Mouse (Mus musculus): Measurements from ENCODE around the gene Dnaja4. TPM values are rescaled to one million over a fixed set of nuclear protein-coding genes. Genes with fewer than 3 reads are reported as not detected.

Gene Dnaja4
- total RNA-seq (2021): 10 to 100 TPM; 40.3 to 44.1 TPM
- long read RNA-seq, experiment 1, transcript Dnaja4-201 (7 exons, 3,003 nt): major isoform, 113 of 132 reads
- long read RNA-seq, experiment 1, partial matches to known transcripts: 8 of 132 reads
- long read RNA-seq, experiment 1, other reads (novel, unspliced or antisense): 9 of 132 reads
- long read RNA-seq, experiment 2, transcript Dnaja4-201 (7 exons, 3,003 nt): major isoform, 67 of 82 reads
- long read RNA-seq, experiment 2, partial matches to known transcripts: 4 of 82 reads
- long read RNA-seq, experiment 2, other reads (novel, unspliced or antisense): 10 of 82 reads

DNA sequence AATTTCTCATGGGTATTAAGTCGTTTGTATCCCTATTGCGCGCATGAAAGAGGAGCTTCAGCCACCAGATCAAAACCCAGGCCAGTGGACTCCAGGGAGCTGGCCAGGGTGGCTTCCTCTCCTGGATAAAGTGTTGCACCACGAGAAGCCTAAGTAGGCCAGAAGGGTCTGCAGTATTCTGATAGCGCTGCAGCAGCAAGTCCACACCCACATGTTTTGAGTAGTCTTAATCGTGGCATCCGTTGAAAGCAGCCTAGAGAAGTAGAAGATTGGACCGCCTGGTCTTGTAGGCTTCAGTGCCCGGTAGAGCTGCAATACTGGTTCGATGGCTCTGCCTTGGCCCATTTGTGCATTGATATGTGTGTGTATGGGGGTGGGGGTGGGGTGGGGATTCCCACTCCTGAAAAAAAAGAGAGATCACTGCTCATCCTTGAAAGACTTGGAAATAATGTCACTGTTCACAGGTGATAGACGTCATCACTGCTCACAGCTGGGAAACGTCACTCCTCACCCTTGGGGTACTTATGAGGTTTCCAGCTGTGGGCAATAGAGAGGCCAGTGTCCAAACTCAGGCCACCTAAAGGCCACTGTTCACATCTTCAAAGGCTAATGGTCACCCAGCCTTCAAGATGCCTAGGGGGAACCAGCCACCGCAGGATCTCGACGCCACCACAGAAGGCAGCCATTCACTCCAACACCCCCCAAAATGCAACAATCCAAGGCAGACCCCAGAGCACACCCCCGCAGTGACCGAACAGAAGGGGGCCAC is at the start of gene Dnaja4:
Gene Dnaja4 (plus strand): TSS at position 556 of the 769 bp plus-strand sequence.
- peak within 1 kb of the TSS; percentile 87 for H3K27ac ChIP-seq
- intact Hi-C loops (cut with DNase I): no loop called here
- TF ChIP-seq CTCF (IDR thresholded peaks at IDR 0.05): no peak

DNA sequence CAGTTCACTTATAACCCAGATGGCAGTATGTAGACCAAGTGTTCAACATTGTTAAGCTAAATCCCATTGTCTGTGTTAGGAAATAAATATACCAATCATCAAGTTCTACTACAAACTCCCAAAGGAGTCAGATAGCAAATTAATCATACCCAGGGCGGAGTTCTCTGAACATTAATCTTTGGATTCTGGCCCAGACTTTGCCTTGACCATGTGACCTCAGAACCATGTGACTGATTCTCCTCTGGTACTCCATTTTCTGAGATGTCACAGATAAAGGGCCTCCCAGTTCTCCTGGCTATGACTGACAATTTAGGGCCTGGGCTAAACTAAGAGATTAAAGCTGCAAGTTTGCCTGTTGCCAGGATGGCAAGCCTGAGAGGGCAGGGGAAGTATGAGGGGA is 49.3 kb upstream of the Dnaja4 start:
- Histone ChIP-seq H3K27ac (no peak overlapping the region), H3K4me3 (no peak overlapping the region)
- intact Hi-C loops (cut with DNase I): no loop called here
- DNase-seq (ENCODE audit: extremely low spot score in 1 of 2, low spot score in 2 of 2): no peak
- no peak for TF ChIP-seq CTCF (IDR thresholded peaks at IDR 0.05)

More for the DNA sequence above, at the start of gene Dnaja4:
- no peak for DNase-seq (ENCODE audit: extremely low spot score in 1 of 2, low spot score in 2 of 2)
- peak within 1 kb of the TSS; percentile 87 for H3K4me3 ChIP-seq

DNA sequence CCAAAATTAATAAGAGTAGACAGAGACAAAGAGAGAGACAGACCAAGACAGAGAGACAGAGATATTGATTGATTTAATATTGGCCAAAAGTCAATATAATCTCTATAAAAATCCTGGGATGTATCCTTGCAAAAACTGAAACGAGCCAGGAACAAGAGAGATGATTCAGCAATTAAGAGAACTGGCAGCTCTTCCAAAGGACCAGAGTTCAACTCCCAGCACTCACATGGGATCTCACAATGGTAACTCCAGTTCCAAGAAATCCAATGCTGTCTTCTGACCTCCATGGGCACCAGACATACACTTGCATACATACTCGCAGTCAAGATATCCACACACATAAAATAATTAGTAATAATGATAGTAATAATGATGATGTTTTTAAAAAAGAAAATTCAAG is 45.9 kb upstream of the Dnaja4 start:
- H3K27ac ChIP-seq: no peak overlapping the region
- intact Hi-C loops (cut with DNase I): no loop called here
- no peak for DNase-seq (ENCODE audit: extremely low spot score in 1 of 2, low spot score in 2 of 2)
- H3K4me3 ChIP-seq: no peak overlapping the region
- no peak for TF ChIP-seq CTCF (IDR thresholded peaks at IDR 0.05)

DNA sequence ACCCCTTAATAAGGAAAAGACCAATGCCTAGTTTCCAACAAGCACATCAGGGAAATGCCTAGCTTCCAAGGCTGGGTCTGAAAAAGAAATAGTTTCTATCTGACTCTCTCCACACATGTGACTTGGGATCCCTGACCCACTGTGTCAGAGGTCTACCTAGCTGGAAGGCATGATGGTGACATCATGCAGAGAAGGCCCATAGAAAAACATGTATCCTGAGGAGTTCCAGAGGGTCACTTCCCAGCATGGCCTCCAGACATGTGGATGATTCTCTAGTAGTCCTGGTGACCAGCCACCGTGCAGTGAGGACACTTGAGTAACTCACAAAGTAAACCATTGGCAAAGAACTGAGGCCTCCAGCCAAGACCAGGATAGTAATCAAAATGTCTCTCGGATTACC is 42.8 kb upstream of the Dnaja4 start:
- intact Hi-C loops (cut with DNase I): no loop called here
- TF ChIP-seq CTCF (IDR thresholded peaks at IDR 0.05): no peak
- H3K4me3 ChIP-seq: no peak overlapping the region
- no peak overlapping the region for H3K27ac ChIP-seq
- DNase-seq (ENCODE audit: extremely low spot score in 1 of 2, low spot score in 2 of 2): no peak

DNA sequence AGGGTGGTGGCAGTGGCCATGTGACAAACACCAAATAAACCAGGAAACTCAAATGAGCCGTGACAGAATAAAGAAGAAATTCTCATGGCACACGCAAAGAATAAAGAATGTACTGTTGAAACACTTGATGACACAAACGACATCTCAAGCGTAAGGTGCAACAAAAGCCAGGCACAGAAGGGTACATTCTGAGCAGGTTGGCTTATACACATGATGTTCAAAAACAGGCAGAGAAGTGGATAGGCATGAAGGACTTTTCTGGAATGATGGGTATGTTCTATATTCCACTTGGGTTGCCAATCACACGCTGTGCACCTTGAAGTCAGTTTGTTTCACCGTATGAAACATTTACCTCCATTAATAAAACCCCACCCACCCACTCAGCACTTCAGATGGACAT is 42.3 kb upstream of the Dnaja4 start:
- H3K4me3 ChIP-seq: no peak overlapping the region
- TF ChIP-seq CTCF (IDR thresholded peaks at IDR 0.05): no peak
- H3K27ac ChIP-seq: no peak overlapping the region
- DNase-seq (ENCODE audit: extremely low spot score in 1 of 2, low spot score in 2 of 2): no peak
- intact Hi-C loops (cut with DNase I): no loop called here

DNA sequence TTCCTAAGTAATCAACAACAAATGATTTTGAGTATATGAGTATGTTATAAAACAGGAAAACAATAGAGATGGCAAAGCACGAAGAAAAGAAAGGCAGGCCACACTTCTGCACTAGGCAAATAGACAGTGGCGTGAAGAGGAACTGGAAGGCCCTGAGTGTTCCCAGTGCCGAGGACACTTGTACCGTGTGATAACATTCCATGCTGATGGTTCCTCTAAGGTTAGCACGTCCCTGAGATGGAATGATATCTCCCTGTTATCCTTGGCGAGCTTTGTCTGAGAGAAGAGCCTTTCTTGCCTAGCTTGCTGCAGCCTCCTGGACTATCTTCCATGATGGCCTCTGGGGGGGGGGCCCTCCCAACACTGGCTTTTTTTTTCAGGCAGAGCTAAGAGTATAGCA is 39.9 kb upstream of the Dnaja4 start:
- Histone ChIP-seq H3K27ac (no peak overlapping the region), H3K4me3 (no peak overlapping the region; the same call in 1 of the 2 replicates)
- DNase-seq (ENCODE audit: extremely low spot score in 1 of 2, low spot score in 2 of 2): no peak
- intact Hi-C loops (cut with DNase I): no loop called here
- no peak for TF ChIP-seq CTCF (IDR thresholded peaks at IDR 0.05)

DNA sequence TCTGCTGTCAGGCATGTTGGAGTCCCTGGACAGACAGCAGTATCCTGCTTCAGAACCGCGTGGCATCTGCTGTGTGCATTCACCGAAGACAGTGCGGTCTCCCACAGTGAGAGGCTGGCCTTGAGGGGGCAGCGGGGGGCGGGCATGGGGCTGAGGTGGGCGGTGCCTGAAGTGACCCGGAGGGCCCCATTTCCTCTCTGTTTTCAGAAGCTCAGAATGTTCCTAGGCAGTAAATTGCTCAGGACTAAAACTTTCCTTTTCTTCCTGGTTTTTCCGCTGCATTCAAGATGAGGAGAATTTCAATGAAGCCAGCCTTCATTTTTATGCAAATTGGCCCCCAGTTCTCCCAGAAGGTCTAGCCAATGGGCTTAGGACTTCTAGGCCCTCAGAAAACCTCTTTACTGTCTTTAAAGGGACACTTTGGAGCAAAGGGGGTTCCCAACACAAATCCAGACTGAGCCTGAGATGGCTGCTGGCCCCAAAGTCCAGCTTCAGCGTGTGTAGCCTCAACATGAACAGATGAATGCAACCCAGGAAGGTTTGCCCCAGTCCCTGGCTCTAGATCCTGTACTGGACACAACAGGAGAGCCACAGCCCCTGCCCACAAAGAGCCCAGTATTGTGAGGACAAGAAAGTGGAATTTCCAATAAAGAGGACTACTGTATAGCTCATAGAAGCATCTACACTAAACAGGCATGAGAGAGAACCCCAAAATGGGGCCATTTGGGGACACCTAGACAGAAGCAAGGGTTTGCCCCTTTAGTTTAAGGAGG is 36.9 kb upstream of the Dnaja4 start, which contains the start of gene Acsbg1:
Gene Acsbg1 (minus strand): TSS at position 266 of the 773 bp plus-strand sequence.
- peak in 1 of 2 experiments; percentile 19 for DNase-seq (ENCODE audit: extremely low spot score in 1 of 2, low spot score in 2 of 2)
- no peak for TF ChIP-seq CTCF (IDR thresholded peaks at IDR 0.05)
- Histone ChIP-seq H3K27ac (peak within 1 kb of the TSS; percentile 32; the same call in 1 of the 2 replicates), H3K4me3 (peak within 1 kb of the TSS; percentile 33)
- intact Hi-C loops (cut with DNase I): no loop called here

DNA sequence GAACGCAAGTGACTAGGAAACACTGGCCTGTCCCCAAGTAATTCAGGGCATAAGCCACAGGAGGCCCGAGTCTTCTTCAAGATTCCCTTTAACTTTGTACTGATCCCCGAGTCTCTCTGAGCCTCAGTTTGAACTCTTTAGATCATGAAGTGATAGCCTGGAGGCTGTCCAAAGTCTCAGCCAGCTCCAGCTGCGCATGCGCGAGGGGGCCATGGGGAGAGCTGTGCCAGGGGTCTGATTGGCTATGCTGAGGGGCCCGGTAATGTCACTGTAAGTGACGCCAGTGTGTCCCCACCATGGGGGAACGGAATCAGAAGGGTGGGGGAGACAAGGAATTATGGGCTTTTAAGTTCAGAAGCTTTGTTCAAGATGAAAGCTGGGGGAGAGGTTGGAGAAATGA is 34.3 kb upstream of the Dnaja4 start:
- Histone ChIP-seq H3K27ac (no peak overlapping the region), H3K4me3 (no peak overlapping the region)
- no peak for DNase-seq (ENCODE audit: extremely low spot score in 1 of 2, low spot score in 2 of 2)
- intact Hi-C loops (cut with DNase I): no loop called here
- no peak for TF ChIP-seq CTCF (IDR thresholded peaks at IDR 0.05)

DNA sequence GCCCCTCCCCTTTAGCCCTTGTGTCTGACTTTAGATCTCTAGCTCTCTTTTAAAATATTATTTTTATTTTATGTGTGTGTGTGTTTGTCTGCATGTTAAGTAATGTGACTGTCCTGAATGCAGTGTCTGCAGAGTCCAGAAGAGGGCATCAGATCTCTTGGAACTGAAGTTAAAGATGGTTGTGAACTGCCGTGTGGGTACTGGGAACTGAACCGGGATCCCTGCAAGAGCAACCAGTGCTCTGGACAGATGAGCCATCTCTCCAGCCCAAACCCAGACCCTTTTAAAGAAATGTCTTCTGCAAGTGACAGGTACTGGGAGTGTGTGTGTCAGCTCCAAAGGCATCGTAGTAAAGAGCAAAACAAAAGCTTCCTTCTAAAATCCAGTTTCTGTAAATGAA is 32.6 kb upstream of the Dnaja4 start:
- intact Hi-C loops (cut with DNase I): no loop called here
- H3K27ac ChIP-seq: no peak overlapping the region
- H3K4me3 ChIP-seq: no peak overlapping the region
- no peak for DNase-seq (ENCODE audit: extremely low spot score in 1 of 2, low spot score in 2 of 2)
- no peak; the same call in 1 of the 2 replicates for TF ChIP-seq CTCF (IDR thresholded peaks at IDR 0.05)

DNA sequence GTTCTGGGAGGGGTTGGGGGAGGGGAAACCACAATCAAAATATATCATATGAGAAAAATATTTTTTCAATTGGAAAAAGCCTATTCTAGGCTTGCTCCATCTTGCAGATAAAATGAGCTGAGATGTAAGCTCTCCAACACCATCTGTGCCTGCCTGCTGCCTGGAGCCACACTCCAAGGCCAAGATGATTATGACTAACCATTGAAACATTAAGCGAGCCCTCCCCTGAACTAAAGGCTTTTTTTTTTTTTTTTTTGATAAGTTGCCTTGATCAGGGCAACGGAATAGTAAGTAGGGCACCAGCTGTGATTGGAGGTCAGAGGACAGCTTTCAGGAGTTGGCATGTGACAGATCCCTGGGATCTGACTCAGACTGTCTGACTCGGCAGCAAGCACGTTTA is 30.2 kb upstream of the Dnaja4 start:
- DNase-seq (ENCODE audit: extremely low spot score in 1 of 2, low spot score in 2 of 2): no peak
- no peak for TF ChIP-seq CTCF (IDR thresholded peaks at IDR 0.05)
- intact Hi-C loops (cut with DNase I): no loop called here
- Histone ChIP-seq H3K27ac (no peak overlapping the region), H3K4me3 (no peak overlapping the region)

DNA sequence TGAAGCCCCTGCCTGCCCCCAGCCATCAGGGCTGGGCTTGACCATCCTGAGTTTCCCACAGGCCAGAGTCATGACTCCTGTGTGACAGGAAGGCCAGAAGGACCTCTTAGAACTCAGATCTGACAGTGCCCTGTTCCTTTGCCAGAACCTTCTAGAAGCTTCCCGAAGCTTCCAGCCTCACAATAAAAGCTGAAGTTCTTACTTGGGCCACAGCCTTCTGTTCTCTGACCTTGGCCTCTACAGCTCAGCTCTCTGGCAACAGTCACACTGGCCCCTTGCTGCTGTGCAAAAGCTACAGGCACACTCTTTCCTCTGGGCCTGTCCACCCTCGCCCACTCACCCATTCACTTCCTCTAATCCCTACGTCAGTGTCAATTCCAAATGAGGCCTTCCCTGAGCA is 26.7 kb upstream of the Dnaja4 start:
- Histone ChIP-seq H3K4me3 (no peak overlapping the region), H3K27ac (no peak overlapping the region)
- no peak for TF ChIP-seq CTCF (IDR thresholded peaks at IDR 0.05)
- no peak for DNase-seq (ENCODE audit: extremely low spot score in 1 of 2, low spot score in 2 of 2)
- intact Hi-C loops (cut with DNase I): no loop called here

DNA sequence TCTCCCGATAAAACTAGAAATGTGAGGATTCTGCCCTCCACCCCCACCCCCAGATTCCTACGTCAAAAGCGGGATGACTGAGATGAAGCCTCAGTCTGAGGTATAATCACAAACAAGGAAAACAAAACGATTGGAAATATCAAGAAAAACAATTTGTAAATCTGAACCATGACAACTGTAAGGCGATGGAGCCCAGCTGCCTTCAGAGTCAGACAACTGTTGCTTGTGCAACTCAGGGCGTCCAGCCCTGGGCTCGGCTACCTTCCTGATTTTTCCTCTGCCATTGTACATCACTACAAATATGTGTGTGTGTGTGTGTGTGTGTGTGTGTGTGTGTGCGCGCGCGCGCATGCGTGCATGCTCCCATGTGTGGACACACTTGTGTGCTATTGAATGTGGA is 24.8 kb upstream of the Dnaja4 start:
- no peak overlapping the region for H3K4me3 ChIP-seq
- H3K27ac ChIP-seq: no peak overlapping the region
- intact Hi-C loops (cut with DNase I): no loop called here
- no peak for DNase-seq (ENCODE audit: extremely low spot score in 1 of 2, low spot score in 2 of 2)
- no peak for TF ChIP-seq CTCF (IDR thresholded peaks at IDR 0.05)
